Mouse (Mus musculus) heart, embryonic 13.5 days (tissue): ENCODE data around the gene Nln. TPM values are rescaled to one million over a fixed set of nuclear protein-coding genes. Genes with fewer than 3 reads are reported as not detected.

ENCODE experiments used
- ATAC-seq: fragments of 200-750 bp; cut with Nextera tagmentation; 2 replicates; pipeline ENCODE4 v1.8.0; 2017; ENCODE audit warnings: moderate TSS enrichment; ENCODE audit not compliant: insufficient number of reproducible peaks, low FRiP score, low TSS enrichment; ENCODE audit errors: extremely low read depth
- H3K27ac ChIP-seq: fragments of 300-500 bp; sonication (generic); replicated peaks from 2 replicates; pipeline ENCODE4 v1.5.1; 2015; ENCODE audit warnings: moderate library complexity, mild to moderate bottlenecking, inconsistent platforms
- H3K27me3 ChIP-seq: fragments of 300-500 bp; sonication (generic); replicated peaks from 2 replicates; pipeline ENCODE4 v1.6.1; 2015; ENCODE audit warnings: mild to moderate bottlenecking, inconsistent platforms
- H3K36me3 ChIP-seq: fragments of 300-500 bp; sonication (generic); 2 replicates; pipeline ENCODE4 v1.6.1; 2015; ENCODE audit warnings: mild to moderate bottlenecking, inconsistent platforms
- H3K4me1 ChIP-seq: fragments of 300-500 bp; sonication (generic); 2 replicates; pipeline ENCODE4 v1.6.1; 2015; ENCODE audit warnings: inconsistent platforms
- H3K4me2 ChIP-seq: fragments of 300-500 bp; sonication (generic); 2 replicates; pipeline ENCODE4 v1.6.1; 2015; ENCODE audit warnings: inconsistent platforms, mild to moderate bottlenecking, moderate library complexity
- H3K4me3 ChIP-seq: fragments of 300-500 bp; sonication (generic); 2 replicates; pipeline ENCODE4 v1.5.1; 2015; ENCODE audit warnings: moderate library complexity, mild to moderate bottlenecking, inconsistent platforms
- H3K9ac ChIP-seq: fragments of 300-500 bp; sonication (generic); 2 replicates; pipeline ENCODE4 v1.6.1; 2015; ENCODE audit warnings: inconsistent platforms, mild to moderate bottlenecking, moderate library complexity
- H3K9me3 ChIP-seq: fragments of 300-500 bp; sonication (generic); 2 replicates; pipeline ENCODE4 v1.6.1; 2016; ENCODE audit warnings: inconsistent platforms
- WGBS: fragments of 180-500 bp; shearing (Covaris S2); methylation state at CpG from one replicate; pipeline ENCODE4 v1.1.7; 2015; ENCODE audit warnings: mixed read lengths; 5-methylcytosine and 5-hydroxymethylcytosine counted together
- polyA plus RNA-seq: library from polyadenylated mRNA; unstranded; fragments of >200 nt; fragmentation: Nextera tagmentation; extraction: Ambion mirVana; gene quantifications from 2 replicates; pipeline ENCODE4 v1.2.1, GENCODE M21; 2015

Nln gene
- polyA plus RNA-seq, 1 experiment from 2014 or later: 19.5 TPM

DNA sequence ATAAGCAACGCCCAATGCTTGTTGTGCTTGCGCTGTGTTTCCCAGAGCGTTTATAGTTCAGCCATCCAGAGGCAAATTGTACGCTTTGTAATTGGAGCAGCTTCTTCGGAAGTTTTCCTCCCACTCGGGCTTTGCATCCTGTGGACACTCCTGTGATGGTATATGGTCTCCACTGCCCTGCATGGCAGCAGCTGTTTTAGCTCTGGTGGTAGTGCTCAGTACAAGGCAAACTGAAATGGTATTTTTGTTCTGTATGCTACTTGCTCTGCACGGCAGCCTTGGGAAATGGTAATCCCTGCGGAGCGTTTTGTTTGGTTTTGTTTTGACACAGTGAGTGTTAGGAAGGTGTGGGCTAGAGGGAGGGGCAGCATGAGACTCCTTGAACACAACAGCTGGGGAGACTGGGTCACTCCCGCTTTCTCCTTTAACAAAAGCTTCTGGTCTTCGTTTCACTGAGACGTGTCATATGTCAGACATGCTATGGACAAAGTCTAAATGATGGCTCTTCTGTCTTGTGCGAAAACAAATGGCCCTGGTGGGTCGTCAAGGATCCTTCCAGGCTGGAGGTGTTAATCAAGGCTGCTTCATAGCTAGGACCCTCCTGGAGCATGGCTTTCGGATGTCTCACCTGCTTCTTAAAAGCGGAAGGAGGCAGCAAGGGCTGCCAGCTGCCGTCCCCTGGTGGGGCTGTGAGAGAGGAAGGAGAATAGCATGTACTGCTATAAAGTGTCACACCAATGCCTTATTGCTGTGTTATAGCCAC, 12.8 kb upstream of the Nln start:
- Histone ChIP-seq H3K36me3 (peaks cover 18% of the 10 kb centered on the region), H3K4me3 (no peak overlapping the region), H3K9ac (no peak overlapping the region), H3K9me3 (no peaks in the 10 kb centered on the region), H3K4me2 (no peak overlapping the region), H3K27ac (no peak overlapping the region), H3K4me1 (no peaks in the 10 kb centered on the region), H3K27me3 (no peaks in the 10 kb centered on the region)
- no peak for ATAC-seq
- 66% methylated on average over 17 of the region's 17 CpGs for WGBS

DNA sequence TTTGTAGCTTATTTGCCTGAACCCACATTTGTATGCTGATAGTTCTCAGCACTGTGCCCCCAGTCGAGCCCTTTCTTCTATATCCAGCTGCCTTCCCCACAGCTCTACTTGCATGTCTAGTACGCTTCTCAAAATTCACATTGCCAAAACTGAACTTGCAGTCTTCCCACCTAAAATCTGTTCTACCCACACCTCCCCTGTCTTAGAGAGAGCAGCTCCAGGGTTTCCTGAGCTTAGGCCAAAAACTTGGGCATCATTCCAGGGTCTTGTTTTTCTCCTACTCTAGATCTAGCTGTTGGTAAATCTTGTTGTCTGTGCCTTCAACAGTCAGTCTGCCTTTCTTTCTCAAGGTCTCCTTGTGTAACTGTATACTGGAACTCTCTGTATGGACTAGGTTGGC, 5.4 kb upstream of the Nln start:
- H3K27ac ChIP-seq: no peak overlapping the region
- H3K9ac ChIP-seq: no peak overlapping the region
- H3K4me1 ChIP-seq: peaks cover 13% of the 10 kb centered on the region
- H3K27me3 ChIP-seq: 0 out of 2 replicates have a peak, but pooled peaks cover 5% of the 10 kb centered on the region
- no peak overlapping the region for H3K4me2 ChIP-seq
- no peak overlapping the region for H3K4me3 ChIP-seq
- ATAC-seq: no peak
- WGBS: 80% methylated on average over 2 of the region's 2 CpGs
- peaks cover 13% of the 10 kb centered on the region for H3K36me3 ChIP-seq
- H3K9me3 ChIP-seq: no peaks in the 10 kb centered on the region

DNA sequence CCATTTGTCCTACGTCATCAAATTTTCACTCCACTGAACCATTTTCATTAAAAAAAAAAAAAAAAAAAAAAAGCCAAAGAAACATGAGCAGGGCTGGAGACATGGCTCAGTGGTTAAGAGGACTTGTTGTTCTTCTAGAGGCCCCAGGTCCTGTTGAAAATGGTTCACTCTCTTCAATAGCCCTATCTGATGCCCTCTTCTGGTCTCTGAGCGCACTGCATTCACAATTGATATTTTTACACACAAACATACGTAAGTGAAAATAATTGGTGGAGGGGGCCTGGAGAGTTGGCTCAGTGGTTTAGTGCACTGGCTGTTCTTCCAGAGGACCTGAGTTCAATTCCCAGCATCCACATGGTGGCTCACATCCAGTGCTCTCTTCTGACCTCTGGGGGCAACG, 4.4 kb upstream of the Nln start:
- no peak overlapping the region for H3K27ac ChIP-seq
- H3K4me1 ChIP-seq: peaks cover 13% of the 10 kb centered on the region
- no peak overlapping the region for H3K4me3 ChIP-seq
- 0 out of 2 replicates have a peak, but pooled peaks cover 5% of the 10 kb centered on the region for H3K27me3 ChIP-seq
- 93% methylated on average over 4 of the region's 4 CpGs for WGBS
- H3K9me3 ChIP-seq: no peaks in the 10 kb centered on the region
- H3K9ac ChIP-seq: no peak overlapping the region
- H3K36me3 ChIP-seq: peaks cover 7% of the 10 kb centered on the region
- no peak for ATAC-seq
- no peak overlapping the region for H3K4me2 ChIP-seq

DNA sequence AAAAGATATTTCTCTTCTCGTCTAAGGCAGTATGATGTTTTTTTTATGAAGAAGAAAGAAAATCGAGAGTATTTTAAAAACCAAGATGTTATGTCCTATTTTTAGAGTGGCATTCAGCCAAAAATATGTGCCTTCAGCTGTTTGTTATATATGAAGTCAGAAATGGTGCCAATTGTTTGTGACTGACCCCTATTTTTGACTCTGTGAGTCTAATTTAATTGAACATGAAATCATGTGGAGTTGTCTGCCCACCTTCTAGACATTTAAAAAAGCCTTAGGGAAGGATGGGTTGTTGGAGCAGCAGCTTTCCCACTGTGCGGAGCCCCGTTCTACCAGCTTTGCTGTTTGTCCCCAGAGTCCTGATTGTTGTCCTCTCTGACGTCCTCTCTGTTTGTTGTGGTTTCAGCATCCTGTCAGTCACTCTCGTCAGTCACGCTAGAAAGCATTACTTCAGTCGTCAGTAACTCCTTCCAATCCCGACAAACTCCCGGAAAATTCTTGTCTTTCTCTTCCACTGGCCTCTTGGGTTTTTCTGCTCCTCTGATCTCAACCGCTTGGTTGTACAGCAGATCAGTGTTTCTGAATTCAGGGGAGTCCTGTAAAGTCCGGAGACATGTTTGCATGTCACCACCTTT, 3.0 kb upstream of the Nln start:
- ATAC-seq: no peak
- Histone ChIP-seq H3K4me3 (no peak overlapping the region), H3K27me3 (0 out of 2 replicates have a peak, but pooled peaks cover 5% of the 10 kb centered on the region), H3K9me3 (no peaks in the 10 kb centered on the region), H3K9ac (no peak overlapping the region; the same call in 1 of the 2 replicates), H3K27ac (no peak overlapping the region), H3K4me1 (peaks cover 18% of the 10 kb centered on the region), H3K36me3 (no peaks in the 10 kb centered on the region), H3K4me2 (peak overlapping the region; percentile 38)
- WGBS: 41% methylated on average over 12 of the region's 12 CpGs

DNA sequence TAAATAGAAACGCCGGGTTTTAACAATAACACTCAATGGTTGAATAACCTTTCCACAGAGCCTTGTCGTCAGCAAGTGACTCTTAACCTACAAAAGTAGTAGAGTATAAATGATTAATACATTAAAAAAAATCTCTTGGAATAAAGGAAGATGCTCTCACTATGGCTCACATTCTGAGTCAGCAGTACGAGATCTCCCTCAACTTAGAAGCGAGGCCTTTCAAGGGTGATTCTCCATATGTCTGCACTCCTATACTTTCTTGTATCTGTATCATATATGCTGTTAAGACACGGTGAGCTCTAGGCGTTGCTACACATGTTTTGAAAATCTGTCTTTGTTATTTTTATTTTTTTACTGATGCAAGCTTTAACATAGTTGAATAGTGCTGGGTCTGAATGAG, 1.1 kb upstream of the Nln start:
- no peak overlapping the region for H3K27ac ChIP-seq
- peak overlapping the region; percentile 87 for H3K9ac ChIP-seq
- 51% methylated on average over 7 of the region's 7 CpGs for WGBS

DNA sequence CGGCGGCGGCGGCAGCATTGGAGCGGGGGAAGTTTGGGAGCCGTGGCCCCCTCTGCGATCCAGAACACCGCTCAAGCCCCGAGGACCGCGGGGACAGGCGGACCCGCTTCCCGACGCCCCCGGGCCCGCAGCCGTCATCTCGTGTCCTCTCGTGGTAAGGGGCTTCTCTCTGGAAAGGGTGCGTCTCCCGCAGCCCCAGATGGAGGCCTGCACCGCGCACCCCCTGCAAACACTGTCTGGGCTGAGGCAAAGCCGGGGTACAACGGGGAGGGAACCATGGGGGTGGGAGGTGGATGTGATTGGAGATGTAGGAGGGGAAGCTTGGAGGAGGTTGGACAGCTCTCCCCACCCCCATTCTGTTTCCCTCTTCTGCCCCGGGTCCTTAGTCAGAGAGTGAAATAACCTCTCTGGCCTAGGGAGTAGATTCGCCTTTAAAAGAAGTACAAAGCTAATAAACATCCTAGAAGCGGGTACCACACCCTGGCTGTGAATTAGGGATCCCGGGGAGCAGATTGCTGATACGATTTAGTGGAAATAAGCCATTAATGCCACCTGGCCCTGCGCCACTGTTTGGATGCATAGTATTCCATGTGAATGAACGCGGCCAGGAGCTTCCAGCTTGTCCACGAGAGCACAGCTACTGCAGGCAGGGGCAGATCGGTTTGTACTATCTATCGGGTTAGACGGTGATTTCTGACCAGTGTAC, 555 bp upstream of the Nln start:
- H3K4me2 ChIP-seq: peak overlapping the region; percentile 87
- peak overlapping the region; percentile 40; the same call in 1 of the 2 replicates for H3K27ac ChIP-seq
- 0 out of 2 replicates have a peak, but pooled peaks cover 5% of the 10 kb centered on the region for H3K27me3 ChIP-seq
- H3K4me1 ChIP-seq: peaks cover 18% of the 10 kb centered on the region
- peak overlapping the region; percentile 89 for H3K4me3 ChIP-seq
- peak overlapping the region; percentile 87 for H3K9ac ChIP-seq
- ATAC-seq: peak; percentile 31
- 3% methylated on average over 36 of the region's 38 CpGs for WGBS
- no peaks in the 10 kb centered on the region for H3K9me3 ChIP-seq
- H3K36me3 ChIP-seq: 0 out of 2 replicates have a peak, but pooled peaks cover 4% of the 10 kb centered on the region

More for the DNA sequence above, 1.1 kb upstream of the Nln start:
- 0 out of 2 replicates have a peak, but pooled peaks cover 5% of the 10 kb centered on the region for H3K27me3 ChIP-seq
- H3K4me3 ChIP-seq: peak overlapping the region; percentile 89
- peak overlapping the region; percentile 87 for H3K4me2 ChIP-seq
- no peak for ATAC-seq
- H3K36me3 ChIP-seq: no peaks in the 10 kb centered on the region
- no peaks in the 10 kb centered on the region for H3K9me3 ChIP-seq
- H3K4me1 ChIP-seq: peaks cover 18% of the 10 kb centered on the region

DNA sequence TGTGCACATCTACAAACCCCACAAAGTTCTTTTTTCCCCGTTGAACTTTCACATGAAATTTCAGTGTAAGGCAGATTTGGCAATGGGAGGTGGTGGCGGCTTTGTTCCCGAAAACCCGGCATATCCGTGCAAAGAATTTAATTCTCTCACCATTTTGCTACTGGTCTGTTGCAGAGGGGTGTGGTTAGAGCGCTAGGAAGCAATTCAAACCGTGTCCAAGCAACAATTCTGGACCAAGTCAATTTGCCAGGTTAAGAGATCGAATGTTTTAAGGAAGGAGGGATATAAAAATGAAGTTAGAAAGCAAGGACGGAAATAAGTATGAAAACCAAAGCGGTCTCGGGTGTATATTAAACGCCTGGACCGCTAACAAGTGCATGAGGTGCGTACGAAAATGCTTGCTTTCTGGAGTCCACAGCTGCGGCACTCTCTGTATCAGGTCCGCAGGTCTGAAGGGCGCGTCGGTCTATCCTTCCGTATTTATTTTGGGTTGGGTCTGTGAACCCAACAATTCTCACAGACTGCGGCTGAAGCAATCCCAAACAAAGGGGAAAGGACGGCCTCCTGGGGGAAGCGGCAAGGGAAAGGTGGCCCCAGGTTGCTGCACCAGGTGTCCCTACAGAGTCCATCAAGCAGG, 645 bp downstream of the Nln start:
- peak overlapping the region; percentile 77 for H3K27ac ChIP-seq
- peak overlapping the region; percentile 87 for H3K9ac ChIP-seq
- ATAC-seq: no peak
- H3K4me1 ChIP-seq: peaks cover 18% of the 10 kb centered on the region
- H3K9me3 ChIP-seq: peaks cover 11% of the 10 kb centered on the region; the same call in 1 of the 2 replicates
- peaks cover 15% of the 10 kb centered on the region for H3K36me3 ChIP-seq
- H3K4me3 ChIP-seq: peak overlapping the region; percentile 89
- peak overlapping the region; percentile 87 for H3K4me2 ChIP-seq
- 0 out of 2 replicates have a peak, but pooled peaks cover 5% of the 10 kb centered on the region for H3K27me3 ChIP-seq
- 1% methylated on average over 24 of the region's 24 CpGs for WGBS

DNA sequence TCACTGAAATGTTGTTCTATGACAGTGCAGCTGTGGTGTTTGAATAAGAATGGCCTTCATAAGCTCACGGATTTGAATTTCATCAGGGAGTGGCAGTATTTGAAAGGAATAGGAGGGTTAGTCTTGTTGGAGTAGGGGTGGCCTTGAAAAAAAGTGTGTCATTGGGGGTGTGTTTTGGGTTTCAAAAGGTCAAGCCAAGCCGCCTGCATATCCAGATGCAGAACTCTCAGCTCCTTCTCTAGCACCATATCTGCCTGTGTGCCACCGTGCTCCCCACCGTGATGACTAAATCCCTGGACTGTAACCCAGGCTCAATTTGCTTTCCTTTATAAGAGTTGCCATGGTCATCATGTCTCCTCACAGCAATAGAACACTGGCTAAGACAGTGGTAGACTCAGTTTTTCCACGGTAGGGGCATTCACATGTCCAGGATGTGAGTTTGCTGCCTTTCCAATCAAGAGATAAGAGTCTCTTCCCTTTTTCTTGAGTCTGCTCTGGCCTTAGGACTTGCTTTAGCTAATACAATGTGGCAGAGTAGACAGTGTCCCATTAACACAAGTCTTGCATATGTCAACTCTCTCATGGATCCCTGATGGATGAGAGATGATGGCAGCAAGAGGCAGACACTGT, 7.7 kb downstream of the Nln start:
- WGBS: 71% methylated on average over 5 of the region's 5 CpGs
- no peak overlapping the region for H3K4me3 ChIP-seq
- no peak overlapping the region for H3K4me2 ChIP-seq
- H3K27me3 ChIP-seq: no peaks in the 10 kb centered on the region
- no peak overlapping the region for H3K27ac ChIP-seq
- peaks cover 12% of the 10 kb centered on the region; the same call in 1 of the 2 replicates for H3K9me3 ChIP-seq
- H3K9ac ChIP-seq: no peak overlapping the region
- H3K4me1 ChIP-seq: peaks cover 17% of the 10 kb centered on the region
- ATAC-seq: no peak
- peaks cover 16% of the 10 kb centered on the region for H3K36me3 ChIP-seq

DNA sequence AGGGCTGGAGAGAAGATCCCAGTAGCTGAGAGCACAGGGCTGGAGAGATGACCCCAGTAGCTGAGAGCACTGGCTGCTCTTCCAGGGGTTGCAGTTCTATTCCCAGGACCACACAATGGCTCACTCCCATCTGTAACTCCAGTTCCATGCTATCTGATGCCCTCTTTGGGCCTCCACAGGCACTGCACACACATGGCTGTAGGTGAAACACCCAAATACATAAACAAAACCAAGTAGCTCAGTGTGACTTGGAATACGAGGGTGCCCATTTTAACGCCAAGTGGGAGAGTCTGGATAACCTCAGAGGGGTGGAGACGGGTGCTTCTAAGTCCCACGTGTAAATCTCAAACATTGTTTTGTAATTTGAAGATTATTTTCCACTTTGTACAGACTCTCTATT, 9.0 kb downstream of the Nln start:
- 81% methylated on average over 4 of the region's 4 CpGs for WGBS
- Histone ChIP-seq H3K27ac (no peak overlapping the region), H3K36me3 (peaks cover 15% of the 10 kb centered on the region), H3K9ac (no peak overlapping the region), H3K4me1 (peaks cover 31% of the 10 kb centered on the region), H3K9me3 (peaks cover 12% of the 10 kb centered on the region; the same call in 1 of the 2 replicates), H3K4me2 (no peak overlapping the region), H3K4me3 (no peak overlapping the region), H3K27me3 (no peaks in the 10 kb centered on the region)
- no peak for ATAC-seq

DNA sequence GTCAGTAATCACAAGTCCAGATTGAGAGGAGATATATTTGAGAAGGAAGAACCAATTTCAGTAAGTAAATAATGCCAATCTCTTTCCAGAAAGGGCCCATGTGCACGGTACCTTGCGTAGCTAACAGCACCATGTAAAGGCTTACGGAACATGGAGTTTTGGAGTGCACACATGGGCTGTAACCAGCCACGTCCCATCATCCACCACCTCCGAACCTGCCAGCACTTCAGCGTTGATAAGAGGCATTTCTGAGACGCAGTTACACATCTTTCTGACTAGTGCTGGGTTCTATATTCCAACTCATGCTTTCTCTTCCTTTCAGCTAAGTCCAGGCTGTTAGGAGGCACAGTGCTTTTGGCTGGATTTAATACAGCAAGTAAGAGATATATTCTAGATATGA, 12.2 kb downstream of the Nln start:
- Histone ChIP-seq H3K4me1 (peaks cover 45% of the 10 kb centered on the region), H3K9ac (peak overlapping the region; percentile 11; the same call in 1 of the 2 replicates), H3K4me3 (no peak overlapping the region), H3K27ac (peak overlapping the region; percentile 46), H3K27me3 (no peaks in the 10 kb centered on the region), H3K36me3 (no peaks in the 10 kb centered on the region), H3K9me3 (no peaks in the 10 kb centered on the region), H3K4me2 (peak overlapping the region; percentile 21)
- ATAC-seq: no peak
- 43% methylated on average over 7 of the region's 7 CpGs for WGBS
